Mouse (Mus musculus) neutrophil, adult 65 days (primary cell): ENCODE results near the gene B430218F22Rik. TPM values are rescaled to one million over a fixed set of nuclear protein-coding genes. Genes with fewer than 3 reads are reported as not detected.

Source experiments
- total RNA-seq: library from RNA; stranded (reverse); gene quantifications from 2 replicates; pipeline ENCODE4 v1.2.4, GENCODE M21; 2023

B430218F22Rik gene
- total RNA-seq, result not detected in 2 replicates

DNA sequence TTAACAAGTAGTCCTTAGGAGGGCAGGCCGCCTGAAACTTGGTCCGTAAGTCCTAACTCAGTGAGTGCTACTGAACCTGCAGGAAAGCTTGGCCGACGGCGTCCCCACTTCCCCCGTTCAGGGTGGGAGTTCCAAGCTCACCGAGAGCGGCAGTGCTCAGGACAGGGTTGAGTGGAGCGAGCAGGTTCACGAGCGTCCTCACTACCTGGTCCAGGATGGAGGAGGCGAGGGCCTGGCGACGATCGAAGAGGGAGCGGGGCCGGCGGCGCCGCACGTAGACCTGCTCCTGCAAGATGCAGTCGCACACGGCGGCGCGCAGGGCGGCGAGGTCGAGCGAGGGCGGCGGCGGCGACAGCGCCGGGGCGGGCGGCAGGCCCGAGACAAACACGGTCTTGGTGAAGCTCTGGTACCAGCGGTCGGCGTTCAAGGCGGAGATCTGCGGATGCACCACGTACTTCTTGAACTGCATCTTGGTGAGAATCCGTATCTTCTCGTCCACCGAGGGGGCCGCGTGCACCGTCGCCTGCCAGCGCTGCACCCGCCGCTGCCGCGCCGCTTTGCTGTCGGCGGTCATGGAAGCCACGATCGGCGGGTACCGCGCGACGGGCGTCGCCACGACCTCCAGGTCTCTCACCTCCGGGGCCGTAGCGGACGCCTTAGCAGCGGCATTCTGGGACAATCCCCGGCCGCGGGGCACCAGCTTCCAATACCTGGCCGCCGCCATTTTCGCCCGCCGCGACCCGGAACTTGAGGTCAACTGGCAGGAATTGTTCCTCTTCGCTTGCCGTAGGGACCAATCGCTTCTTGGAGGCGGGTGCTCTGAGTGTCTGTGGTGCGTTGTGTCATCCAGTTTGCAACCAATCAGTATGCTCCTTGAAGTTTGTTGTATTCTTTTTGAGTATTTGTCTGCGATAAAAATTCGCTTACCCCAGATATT lies at the start of gene B430218F22Rik, which contains the start of gene Mrps30:
Gene B430218F22Rik (plus strand): TSS at position 120 of the 937 bp plus-strand sequence.
Gene Mrps30 (minus strand): TSS at position 742 of the 937 bp plus-strand sequence.

Other genes with a start within 250 kb of the B430218F22Rik start
- 14.4 and 16.4 TPM in 2 replicates for gene Mrps30, start 622 bp downstream of the B430218F22Rik start, total RNA-seq